9 mouse cellular contexts compared by ENCODE assay signal in genomic region chr14:47863067-47863466, GRCm38 (mm10).
DNase-seq lines count a peak whose midpoint lies in the region; ATAC-seq and TF ChIP-seq lines count a peak whose summit lies in the region.
"Had no signal": no experiment of that assay in that cellular context is flagged by ENCODE, and none has a peak within 500 bp of the region (broad histone marks: within the 10 kb centered on the region; RNA-seq: fewer than 3 reads in every experiment).

No protein-coding gene starts in this region.

- ATAC-seq in liver, embryonic 12.5 days, result no peak
- ATAC-seq in granulocyte monocyte progenitor cell, adult 5-6 weeks (replicated peaks; ENCODE audit: poor library complexity, severe bottlenecking), result peak; percentile 88
- ATAC-seq in hindbrain, embryonic 11.5 days (ENCODE audit: low FRiP score), result no peak

- H3K27ac ChIP-seq in liver, embryonic 12.5 days, result no peak overlapping the region
- no peak overlapping the region for H3K27ac ChIP-seq in thymus, adult 2 months (ENCODE audit: control insufficient read depth, insufficient read depth, low read length)
- H3K27ac ChIP-seq in hindbrain, embryonic 11.5 days (ENCODE audit: low read depth, low read length), result no peak overlapping the region

- no peaks in the 10 kb centered on the region for H3K4me1 ChIP-seq in liver, embryonic 12.5 days
- H3K4me1 ChIP-seq in thymus, adult 2 months (replicated peaks; ENCODE audit: control insufficient read depth, insufficient read depth, low read length), result peaks cover 2% of the 10 kb centered on the region; the same call in 1 of the 2 replicates
- no peaks in the 10 kb centered on the region for H3K4me1 ChIP-seq in hindbrain, embryonic 11.5 days (replicated peaks; ENCODE audit: control insufficient read depth, insufficient read depth, low read length)

- no peaks in the 10 kb centered on the region for H3K36me3 ChIP-seq in liver, embryonic 12.5 days
- no peaks in the 10 kb centered on the region for H3K36me3 ChIP-seq in thymus, adult 2 months (ENCODE audit: control insufficient read depth, insufficient read depth, low read length)
- no peaks in the 10 kb centered on the region for H3K36me3 ChIP-seq in hindbrain, embryonic 11.5 days (ENCODE audit: control insufficient read depth, insufficient read depth, low read length)

- H3K9ac ChIP-seq in liver, embryonic 12.5 days, result no peak overlapping the region
- H3K9ac ChIP-seq in hindbrain, embryonic 11.5 days (ENCODE audit: low read depth, low read length), result no peak overlapping the region

- peak; percentile 50 for DNase-seq in adrenal gland, adult 2 months
- no peak for DNase-seq in adrenal gland, postnatal 4 days (ENCODE audit: low spot score in 2 of 2)
- DNase-seq in liver, result peak; percentile 6
- DNase-seq in lung, postnatal 36 days, result peak; percentile 55
- DNase-seq in thymus, adult 2 months, result no peak
- no peak for DNase-seq in hindbrain, embryonic 11.5 days (ENCODE audit: low spot score)
- DNase-seq: B cell, adult 2 months had no signal

- TF ChIP-seq POLR2A in thymus, adult 2 months (IDR thresholded peaks at IDR 0.05; ENCODE audit: control insufficient read depth, extremely low read depth, insufficient read depth, low read length, poor library complexity), result no peak

- 20% methylated on average over 5 of the region's 5 CpGs for WGBS in liver, embryonic 12.5 days (ENCODE audit: insufficient replicate concordance)
- WGBS in thymus, adult 2 months, result 7% methylated on average over 5 of the region's 5 CpGs
- WGBS in hindbrain, embryonic 11.5 days, result 83% methylated on average over 5 of the region's 5 CpGs

- H3K27me3 ChIP-seq in liver, embryonic 12.5 days (replicated peaks), result no peaks in the 10 kb centered on the region
- H3K27me3 ChIP-seq in thymus, adult 2 months (ENCODE audit: control insufficient read depth, insufficient read depth, low read length), result no peaks in the 10 kb centered on the region
- no peaks in the 10 kb centered on the region for H3K27me3 ChIP-seq in hindbrain, embryonic 11.5 days (ENCODE audit: control insufficient read depth, insufficient read depth, low read length)

- H3K9me3 ChIP-seq in liver, embryonic 12.5 days (replicated peaks), result no peaks in the 10 kb centered on the region
- no peaks in the 10 kb centered on the region for H3K9me3 ChIP-seq in hindbrain, embryonic 11.5 days (ENCODE audit: control insufficient read depth, low read length)

- TF ChIP-seq CTCF in thymus, adult 2 months (IDR thresholded peaks at IDR 0.05; ENCODE audit: borderline replicate concordance, control insufficient read depth, extremely low read depth, insufficient read depth, low read length, poor library complexity), result no peak

- no peak overlapping the region for H3K4me3 ChIP-seq in liver, embryonic 12.5 days
- no peak overlapping the region for H3K4me3 ChIP-seq in thymus, adult 2 months (ENCODE audit: control insufficient read depth, insufficient read depth, low read length)
- H3K4me3 ChIP-seq in hindbrain, embryonic 11.5 days (ENCODE audit: low read depth, low read length), result no peak overlapping the region

- no peak overlapping the region for H3K4me2 ChIP-seq in liver, embryonic 12.5 days
- no peak overlapping the region for H3K4me2 ChIP-seq in hindbrain, embryonic 11.5 days (replicated peaks; ENCODE audit: low read depth, low read length)

Comparison
In these comparisons a context has a peak if more than half of its experiments do, and no peak if none do; other contexts are left out.
1. DNase-seq: peak in adrenal gland, adult 2 months (single experiment), liver (single experiment) and lung, postnatal 36 days (single experiment); none in adrenal gland, postnatal 4 days (0 of 2), thymus, adult 2 months (single experiment) and hindbrain, embryonic 11.5 days (single experiment).